Mouse (Mus musculus): ENCODE results near the gene Trim26.

GRCm38 (mm10) chr17:36849992-36850391 lies 13.1 kb downstream of the Trim26 start:
- TF ChIP-seq GATA1 (IDR thresholded peaks at IDR 0.05; ENCODE audit: borderline replicate concordance, low read length) = no peak
- TF ChIP-seq FLI1 (IDR thresholded peaks at IDR 0.05; ENCODE audit: low read length) = no peak
